Mouse (Mus musculus): ENCODE measurements around the gene Asxl2. TPM values are rescaled to one million over a fixed set of nuclear protein-coding genes. Genes with fewer than 3 reads are reported as not detected.

Gene Asxl2
- total RNA-seq, 2 experiments from 2014 or later: 32.6 to 34.3 TPM

GRCm38 (mm10) chr12:3406585-3406984, 20.1 kb upstream of the Asxl2 start:
- peak overlapping the region; percentile 36; the same call in 1 of the 2 replicates for H3K27ac ChIP-seq
- DNase-seq (ENCODE audit: low spot score in 2 of 2): peak in 1 of 2 experiments; percentile 50
- H3K4me3 ChIP-seq: no peak overlapping the region
- no peak for TF ChIP-seq CTCF (conservative IDR thresholded peaks at IDR 0.05)

- no peak overlapping the region for H3K4me3 ChIP-seq
- no peak overlapping the region for H3K27ac ChIP-seq
- no peak for DNase-seq (ENCODE audit: low spot score in 2 of 2)
- TF ChIP-seq CTCF (conservative IDR thresholded peaks at IDR 0.05): no peak
These were observed 11.7 kb upstream of the Asxl2 start for GRCm38 (mm10) chr12:3414956-3415355.

GRCm38 (mm10) chr12:3418761-3419160, 7.9 kb upstream of the Asxl2 start:
- no peak for DNase-seq (ENCODE audit: low spot score in 2 of 2)
- no peak for TF ChIP-seq CTCF (conservative IDR thresholded peaks at IDR 0.05)
- Histone ChIP-seq H3K27ac (no peak overlapping the region), H3K4me3 (no peak overlapping the region)

- no peak overlapping the region for H3K27ac ChIP-seq
- TF ChIP-seq CTCF (conservative IDR thresholded peaks at IDR 0.05): no peak
- H3K4me3 ChIP-seq: no peak overlapping the region
- DNase-seq (ENCODE audit: low spot score in 2 of 2): no peak
These were observed 6.1 kb upstream of the Asxl2 start for GRCm38 (mm10) chr12:3420519-3420918.

- TF ChIP-seq CTCF (conservative IDR thresholded peaks at IDR 0.05): no peak
- no peak for DNase-seq (ENCODE audit: low spot score in 2 of 2)
- H3K4me3 ChIP-seq: no peak overlapping the region
- no peak overlapping the region for H3K27ac ChIP-seq
These were observed 3.9 kb upstream of the Asxl2 start for GRCm38 (mm10) chr12:3422786-3423185.

GRCm38 (mm10) chr12:3424179-3424578, 2.5 kb upstream of the Asxl2 start:
- DNase-seq (ENCODE audit: low spot score in 2 of 2): no peak
- no peak for TF ChIP-seq CTCF (conservative IDR thresholded peaks at IDR 0.05)
- Histone ChIP-seq H3K4me3 (no peak overlapping the region), H3K27ac (no peak overlapping the region)

GRCm38 (mm10) chr12:3425375-3426341, 999 bp upstream of the Asxl2 start:
- H3K4me3 ChIP-seq: peak overlapping the region; percentile 100
- peak; percentile 72 for TF ChIP-seq CTCF (conservative IDR thresholded peaks at IDR 0.05)
- peak; percentile 37 to 38 for DNase-seq (ENCODE audit: low spot score in 2 of 2)
- H3K27ac ChIP-seq: peak overlapping the region; percentile 96

- peak overlapping the region; percentile 96 for H3K27ac ChIP-seq
- peak overlapping the region; percentile 100 for H3K4me3 ChIP-seq
- TF ChIP-seq CTCF (conservative IDR thresholded peaks at IDR 0.05): no peak
- peak; percentile 63 to 71 for DNase-seq (ENCODE audit: low spot score in 2 of 2)
These were observed 621 bp downstream of the Asxl2 start for GRCm38 (mm10) chr12:3427067-3427889.

GRCm38 (mm10) chr12:3427891-3428775, 1.5 kb downstream of the Asxl2 start:
- no peak for DNase-seq (ENCODE audit: low spot score in 2 of 2)
- TF ChIP-seq CTCF (conservative IDR thresholded peaks at IDR 0.05): peak; percentile 46

GRCm38 (mm10) chr12:3429681-3430442, 3.2 kb downstream of the Asxl2 start:
- H3K27ac ChIP-seq: no peak overlapping the region
- DNase-seq (ENCODE audit: low spot score in 2 of 2): no peak
- H3K4me3 ChIP-seq: no peak overlapping the region
- TF ChIP-seq CTCF (conservative IDR thresholded peaks at IDR 0.05): no peak

More at GRCm38 (mm10) chr12:3427891-3428775, 1.5 kb downstream of the Asxl2 start:
- H3K4me3 ChIP-seq: peak overlapping the region; percentile 100
- peak overlapping the region; percentile 96 for H3K27ac ChIP-seq

- no peak for DNase-seq (ENCODE audit: low spot score in 2 of 2)
- TF ChIP-seq CTCF (conservative IDR thresholded peaks at IDR 0.05): no peak
- Histone ChIP-seq H3K4me3 (no peak overlapping the region), H3K27ac (no peak overlapping the region)
These were observed 3.7 kb downstream of the Asxl2 start for GRCm38 (mm10) chr12:3430443-3430753.

GRCm38 (mm10) chr12:3430985-3431384, 4.3 kb downstream of the Asxl2 start:
- peak; percentile 43 for TF ChIP-seq CTCF (conservative IDR thresholded peaks at IDR 0.05)
- no peak for DNase-seq (ENCODE audit: low spot score in 2 of 2)
- no peak overlapping the region for H3K27ac ChIP-seq
- no peak overlapping the region for H3K4me3 ChIP-seq
